Mouse (Mus musculus): Measurements from ENCODE around the gene Mrpl46. TPM values are rescaled to one million over a fixed set of nuclear protein-coding genes. Genes with fewer than 3 reads are reported as not detected.

Gene Mrpl46
- 21.9 and 25.0 TPM in 2 replicates for polyA plus RNA-seq (2012; rRNA removed)

DNA sequence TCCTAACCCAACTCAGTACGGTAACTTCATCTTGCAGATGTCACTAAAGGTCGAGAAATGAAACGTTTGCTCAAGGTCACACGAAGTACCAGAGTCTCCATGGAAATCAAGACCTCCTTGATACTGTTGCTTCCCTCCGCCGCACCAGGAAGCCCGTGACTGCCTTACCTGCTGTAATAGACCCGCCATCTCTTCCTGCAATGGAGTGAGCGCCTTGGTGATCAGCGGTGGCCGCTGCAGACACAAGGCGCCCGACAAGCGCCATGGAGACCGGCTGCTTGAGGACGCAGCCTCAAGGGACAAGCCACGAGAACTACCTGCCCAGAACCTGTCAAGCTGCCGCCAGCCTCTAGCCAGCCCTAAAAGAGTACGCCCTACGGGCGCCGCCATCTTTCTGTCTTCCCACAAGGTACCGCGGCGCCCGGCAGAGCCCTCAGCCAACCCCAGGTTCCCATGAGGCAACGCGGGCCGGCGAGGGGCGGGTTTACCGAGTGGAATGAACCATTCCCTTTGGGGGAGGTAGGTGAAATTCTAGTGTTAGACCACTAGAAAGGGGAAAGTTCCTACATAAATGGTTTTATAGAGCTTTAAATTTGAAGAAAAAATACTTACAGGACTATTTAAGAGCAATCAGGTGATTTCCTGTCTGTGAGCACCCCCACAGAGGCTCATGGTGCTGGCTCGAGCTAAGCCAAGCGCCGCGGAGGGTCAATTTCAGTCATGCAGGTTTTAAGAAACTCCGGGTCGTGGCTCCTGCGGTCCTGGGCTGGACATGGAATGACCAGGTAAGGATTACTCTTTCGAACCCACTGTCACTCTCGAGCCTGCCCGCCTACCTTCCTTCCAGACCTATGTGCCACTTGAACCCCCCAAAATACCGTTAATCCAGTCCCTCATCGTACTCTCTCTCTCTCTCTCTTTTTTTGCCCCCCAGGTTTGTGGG is at the start of gene Mrpl46, which contains the start of gene Mrps11:
Mrpl46 (minus strand) TSS at position 893 of the 943 bp plus-strand sequence.
Mrps11 (plus strand) TSS at position 481 of the 943 bp plus-strand sequence.
- Histone ChIP-seq H3K4me3 (ENCODE audit: control insufficient read depth, insufficient read depth, low read length) (peak within 1 kb of the TSS; percentile 83), H3K36me3 (ENCODE audit: control insufficient read depth, insufficient read depth, low read length) (peaks cover 21% of the 10 kb centered on the region), H3K27ac (ENCODE audit: control insufficient read depth, insufficient read depth, low read length) (peak within 1 kb of the TSS; percentile 20; the same call in 1 of the 2 replicates), H3K4me1 (replicated peaks; ENCODE audit: control insufficient read depth, insufficient read depth, low read length) (0 out of 2 replicates have a peak, but pooled peaks cover 3% of the 10 kb centered on the region), H3K27me3 (ENCODE audit: control insufficient read depth, insufficient read depth, low read length) (no peaks in the 10 kb centered on the region)
- DNase-seq = peak; percentile 83
- TF ChIP-seq CTCF (IDR thresholded peaks at IDR 0.05; ENCODE audit: borderline replicate concordance, control insufficient read depth, extremely low read depth, insufficient read depth, low read length, poor library complexity) (0 out of 2 replicates have a peak, but pooled peaks have one; percentile 20), POLR2A (IDR thresholded peaks at IDR 0.05; ENCODE audit: control insufficient read depth, extremely low read depth, insufficient read depth, low read length, poor library complexity) (peak; percentile 38; the same call in 1 of the 2 replicates)
- under 1% methylated on average over 44 of the region's 44 CpGs for WGBS

GRCm38 (mm10) chr7:78827749-78828362 is 44.5 kb upstream of the Mrpl46 start:
- Histone ChIP-seq H3K4me3 (ENCODE audit: control insufficient read depth, insufficient read depth, low read length) (no peak overlapping the region), H3K4me1 (replicated peaks; ENCODE audit: control insufficient read depth, insufficient read depth, low read length) (no peaks in the 10 kb centered on the region), H3K27ac (ENCODE audit: control insufficient read depth, insufficient read depth, low read length) (no peak overlapping the region), H3K27me3 (ENCODE audit: control insufficient read depth, insufficient read depth, low read length) (no peaks in the 10 kb centered on the region), H3K36me3 (ENCODE audit: control insufficient read depth, insufficient read depth, low read length) (peaks cover 11% of the 10 kb centered on the region)
- DNase-seq = no peak
- TF ChIP-seq CTCF (IDR thresholded peaks at IDR 0.05; ENCODE audit: borderline replicate concordance, control insufficient read depth, extremely low read depth, insufficient read depth, low read length, poor library complexity) = no peak
- no peak for TF ChIP-seq POLR2A (IDR thresholded peaks at IDR 0.05; ENCODE audit: control insufficient read depth, extremely low read depth, insufficient read depth, low read length, poor library complexity)
- WGBS = 97% methylated on average over 14 of the region's 14 CpGs

DNA sequence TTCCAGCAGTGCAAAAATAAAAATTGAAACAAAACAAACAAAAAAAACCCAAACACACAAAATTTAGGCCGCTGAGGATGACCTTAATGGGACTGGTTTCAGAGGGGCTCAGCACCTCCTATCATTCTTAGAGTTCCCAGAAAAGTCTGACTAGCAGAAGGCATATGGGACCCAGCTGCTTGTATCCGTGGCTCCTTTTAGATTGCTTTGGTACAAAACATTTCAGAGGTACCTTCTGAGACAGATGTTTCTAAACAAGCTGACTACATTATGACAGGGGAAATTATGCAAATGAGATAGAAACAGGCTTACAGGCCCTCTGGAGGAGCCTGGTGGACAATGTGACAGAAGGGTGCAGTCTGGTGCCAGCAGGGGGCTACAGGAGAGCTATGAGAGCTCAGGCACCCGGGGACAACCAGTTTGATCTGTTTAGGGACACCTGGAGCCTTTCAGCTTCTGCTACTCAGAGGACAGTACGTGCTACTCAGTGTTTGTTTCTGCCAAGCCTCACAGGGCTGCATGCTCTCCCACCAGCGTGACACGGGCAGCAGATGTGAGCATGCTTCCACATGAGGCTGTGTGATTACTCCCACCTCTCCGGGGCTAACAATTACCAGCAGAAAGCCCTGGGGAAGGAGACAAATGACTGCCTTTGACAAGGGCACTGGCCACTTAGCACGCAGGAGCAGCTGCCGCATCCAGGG is 43.5 kb upstream of the Mrpl46 start:
- Histone ChIP-seq H3K27ac (ENCODE audit: control insufficient read depth, insufficient read depth, low read length) (no peak overlapping the region), H3K36me3 (ENCODE audit: control insufficient read depth, insufficient read depth, low read length) (peaks cover 11% of the 10 kb centered on the region), H3K27me3 (ENCODE audit: control insufficient read depth, insufficient read depth, low read length) (no peaks in the 10 kb centered on the region), H3K4me1 (replicated peaks; ENCODE audit: control insufficient read depth, insufficient read depth, low read length) (no peaks in the 10 kb centered on the region), H3K4me3 (ENCODE audit: control insufficient read depth, insufficient read depth, low read length) (no peak overlapping the region)
- DNase-seq = peak; percentile 28
- 82% methylated on average over 9 of the region's 9 CpGs for WGBS
- TF ChIP-seq POLR2A (IDR thresholded peaks at IDR 0.05; ENCODE audit: control insufficient read depth, extremely low read depth, insufficient read depth, low read length, poor library complexity) (no peak), CTCF (IDR thresholded peaks at IDR 0.05; ENCODE audit: borderline replicate concordance, control insufficient read depth, extremely low read depth, insufficient read depth, low read length, poor library complexity) (no peak)

GRCm38 (mm10) chr7:78818336-78818735 is 35.0 kb upstream of the Mrpl46 start:
- Histone ChIP-seq H3K36me3 (ENCODE audit: control insufficient read depth, insufficient read depth, low read length) (no peaks in the 10 kb centered on the region), H3K4me3 (ENCODE audit: control insufficient read depth, insufficient read depth, low read length) (no peak overlapping the region), H3K27me3 (ENCODE audit: control insufficient read depth, insufficient read depth, low read length) (no peaks in the 10 kb centered on the region), H3K27ac (ENCODE audit: control insufficient read depth, insufficient read depth, low read length) (no peak overlapping the region), H3K4me1 (replicated peaks; ENCODE audit: control insufficient read depth, insufficient read depth, low read length) (no peaks in the 10 kb centered on the region)
- no peak for DNase-seq
- TF ChIP-seq CTCF (IDR thresholded peaks at IDR 0.05; ENCODE audit: borderline replicate concordance, control insufficient read depth, extremely low read depth, insufficient read depth, low read length, poor library complexity) = no peak
- no peak for TF ChIP-seq POLR2A (IDR thresholded peaks at IDR 0.05; ENCODE audit: control insufficient read depth, extremely low read depth, insufficient read depth, low read length, poor library complexity)
- WGBS = 93% methylated on average over 12 of the region's 12 CpGs

- H3K4me1 ChIP-seq (replicated peaks; ENCODE audit: control insufficient read depth, insufficient read depth, low read length) = no peaks in the 10 kb centered on the region
- no peaks in the 10 kb centered on the region for H3K27me3 ChIP-seq (ENCODE audit: control insufficient read depth, insufficient read depth, low read length)
- DNase-seq = no peak
- no peak overlapping the region for H3K27ac ChIP-seq (ENCODE audit: control insufficient read depth, insufficient read depth, low read length)
- TF ChIP-seq CTCF (IDR thresholded peaks at IDR 0.05; ENCODE audit: borderline replicate concordance, control insufficient read depth, extremely low read depth, insufficient read depth, low read length, poor library complexity) = no peak
- TF ChIP-seq POLR2A (IDR thresholded peaks at IDR 0.05; ENCODE audit: control insufficient read depth, extremely low read depth, insufficient read depth, low read length, poor library complexity) = no peak
- no peak overlapping the region for H3K4me3 ChIP-seq (ENCODE audit: control insufficient read depth, insufficient read depth, low read length)
- H3K36me3 ChIP-seq (ENCODE audit: control insufficient read depth, insufficient read depth, low read length) = no peaks in the 10 kb centered on the region
Measured at GRCm38 (mm10) chr7:78814766-78815165, 31.4 kb upstream of the Mrpl46 start.

GRCm38 (mm10) chr7:78813791-78814190 is 30.5 kb upstream of the Mrpl46 start:
- no peaks in the 10 kb centered on the region for H3K27me3 ChIP-seq (ENCODE audit: control insufficient read depth, insufficient read depth, low read length)
- H3K27ac ChIP-seq (ENCODE audit: control insufficient read depth, insufficient read depth, low read length) = no peak overlapping the region
- TF ChIP-seq POLR2A (IDR thresholded peaks at IDR 0.05; ENCODE audit: control insufficient read depth, extremely low read depth, insufficient read depth, low read length, poor library complexity) = no peak
- no peak for TF ChIP-seq CTCF (IDR thresholded peaks at IDR 0.05; ENCODE audit: borderline replicate concordance, control insufficient read depth, extremely low read depth, insufficient read depth, low read length, poor library complexity)

More at GRCm38 (mm10) chr7:78813791-78814190, 30.5 kb upstream of the Mrpl46 start:
- H3K36me3 ChIP-seq (ENCODE audit: control insufficient read depth, insufficient read depth, low read length) = no peaks in the 10 kb centered on the region
- no peaks in the 10 kb centered on the region for H3K4me1 ChIP-seq (replicated peaks; ENCODE audit: control insufficient read depth, insufficient read depth, low read length)
- no peak overlapping the region for H3K4me3 ChIP-seq (ENCODE audit: control insufficient read depth, insufficient read depth, low read length)
- WGBS = 96% methylated on average over 6 of the region's 6 CpGs
- no peak for DNase-seq
